Mouse (Mus musculus) gastrocnemius, adult 8-10 months (tissue): ENCODE data around the gene Dusp9. TPM values are rescaled to one million over a fixed set of nuclear protein-coding genes. Genes with fewer than 3 reads are reported as not detected.
A peak's percentile ranks its signal among the peaks of the same experiment; 100 is the strongest.

Experiments
- DNase-seq, 2 experiments: peaks; one replicate each; pipeline ENCODE4 v3.0.0; 2022; ENCODE audit warnings: low spot score in 2 of 2
- total RNA-seq, 4 experiments: library from RNA; stranded (reverse); gene quantifications; 2 replicates each; pipeline ENCODE4 v1.2.4; 2022

Dusp9 gene
- not detected for total RNA-seq

DNA sequence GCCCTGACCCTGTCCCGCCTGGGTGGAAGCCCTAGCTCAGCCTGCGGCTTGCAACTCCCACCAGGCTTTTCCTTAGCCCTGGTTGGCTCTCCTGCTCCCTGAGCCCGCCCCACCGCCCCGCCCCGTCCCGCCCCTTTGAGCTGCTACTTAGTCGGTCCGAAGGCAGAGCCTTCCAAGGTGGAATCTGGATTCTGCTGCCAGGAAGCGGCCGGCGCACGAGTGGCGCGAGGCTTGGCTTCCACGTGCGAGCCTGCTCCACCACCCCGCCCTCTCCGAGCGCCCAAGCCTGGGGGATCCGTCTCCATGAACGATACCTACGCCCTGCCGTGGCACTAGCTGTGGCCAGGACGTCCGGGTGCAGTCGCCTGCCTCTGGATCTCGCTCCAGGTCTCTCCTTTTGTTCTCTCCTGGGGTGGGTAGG, at the start of gene Dusp9:
Dusp9 (plus strand) TSS at position 165 of the 421 bp plus-strand sequence.
- DNase-seq, result no peak

- DNase-seq, result no peak
Observed at GRCm38 (mm10) chrX:73593212-73593611, 46.0 kb upstream of the Dusp9 start.

- DNase-seq, result no peak
Observed at GRCm38 (mm10) chrX:73594451-73595121, 44.6 kb upstream of the Dusp9 start.

GRCm38 (mm10) chrX:73595297-73595938, 43.8 kb upstream of the Dusp9 start:
- no peak for DNase-seq

- no peak for DNase-seq
Observed at GRCm38 (mm10) chrX:73601456-73601855, 37.8 kb upstream of the Dusp9 start.

DNA sequence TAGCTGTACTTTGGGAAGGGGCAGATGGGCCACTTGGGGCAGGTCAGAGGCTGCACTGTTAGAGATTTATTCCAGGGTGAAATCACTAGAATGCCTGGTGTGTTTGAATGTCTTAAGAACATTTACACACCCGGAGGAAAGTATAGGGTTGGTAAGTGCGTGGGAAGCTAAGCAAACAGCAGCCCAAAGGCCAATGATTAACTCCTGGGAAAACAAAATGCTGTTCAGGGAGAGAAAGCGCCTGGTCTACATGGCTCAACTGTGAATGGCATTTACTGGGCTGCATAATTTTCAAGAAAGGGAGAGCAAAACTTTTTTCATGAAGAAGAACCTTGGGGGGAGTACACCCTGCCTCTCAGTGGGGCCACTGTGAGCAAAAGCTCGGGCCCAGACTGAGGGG, 25.6 kb upstream of the Dusp9 start:
- DNase-seq, result no peak

DNA sequence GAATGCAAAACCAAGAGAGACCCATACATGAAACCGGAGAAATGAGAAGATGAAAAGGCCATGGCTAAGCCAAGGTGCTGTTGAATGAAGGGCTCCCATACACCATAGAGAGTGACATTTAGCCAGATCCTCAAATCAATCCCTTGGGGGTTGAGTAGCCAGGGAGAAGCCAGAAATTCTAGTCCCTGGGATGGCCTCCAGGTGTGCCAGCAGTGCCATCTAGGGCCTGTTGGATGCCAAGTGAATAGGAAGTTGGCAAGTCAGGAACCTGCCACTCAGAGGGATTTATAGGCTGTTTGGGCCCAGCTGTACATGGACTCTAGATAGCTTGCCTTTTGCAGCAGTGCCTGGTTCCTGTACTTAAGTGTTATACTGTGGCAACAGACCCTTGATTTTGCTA, 23.3 kb upstream of the Dusp9 start:
- DNase-seq, result peak; percentile 3 to 27

GRCm38 (mm10) chrX:73619401-73619800, 19.8 kb upstream of the Dusp9 start:
- no peak for DNase-seq

DNA sequence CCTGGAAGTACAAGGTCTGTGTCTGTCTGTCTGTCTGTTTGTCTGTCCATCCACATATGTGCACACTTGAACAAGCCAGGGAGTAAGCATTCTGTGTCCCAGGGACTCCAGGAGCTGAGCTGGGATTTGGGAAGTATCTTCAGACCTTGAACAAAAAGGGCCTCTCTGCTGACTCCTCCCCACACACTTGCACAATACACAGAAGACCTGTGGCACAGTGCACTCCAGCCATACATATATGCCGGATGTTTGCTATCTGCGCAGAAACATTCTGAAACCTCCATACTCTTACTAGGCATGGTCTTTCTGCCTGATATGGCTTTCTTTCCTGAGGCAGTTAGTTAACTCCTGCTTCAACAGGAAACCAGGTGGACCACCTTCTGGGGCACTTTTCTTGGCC, 19.3 kb upstream of the Dusp9 start:
- DNase-seq, result no peak

DNA sequence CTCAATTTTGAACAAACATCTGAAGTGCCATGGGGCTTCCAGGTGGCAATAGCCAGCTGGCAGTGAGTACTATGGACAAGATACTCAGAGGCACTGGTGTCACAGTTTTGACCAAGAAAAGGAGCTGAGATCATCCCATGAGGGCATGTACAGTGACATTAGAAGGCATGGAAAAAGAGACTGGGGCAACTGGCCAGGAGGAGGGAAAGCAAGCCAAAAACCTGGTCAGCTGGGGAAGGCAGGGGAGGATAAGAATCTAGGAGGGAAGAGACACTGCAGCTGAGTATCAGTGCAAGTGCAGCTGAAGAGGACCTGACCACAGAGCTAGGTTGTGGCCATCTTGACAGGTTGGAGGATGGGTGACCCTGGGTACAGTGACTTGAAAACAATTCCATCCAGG, 12.2 kb upstream of the Dusp9 start:
- DNase-seq, result no peak

- DNase-seq, result no peak
Observed at GRCm38 (mm10) chrX:73635425-73635824, 3.8 kb upstream of the Dusp9 start.

GRCm38 (mm10) chrX:73637415-73637814, 1.8 kb upstream of the Dusp9 start:
- no peak for DNase-seq

GRCm38 (mm10) chrX:73639901-73640469, 766 bp downstream of the Dusp9 start:
- no peak for DNase-seq

- no peak for DNase-seq
Observed at GRCm38 (mm10) chrX:73645121-73645520, 5.9 kb downstream of the Dusp9 start.

GRCm38 (mm10) chrX:73650869-73651268, 11.7 kb downstream of the Dusp9 start:
- no peak for DNase-seq

DNA sequence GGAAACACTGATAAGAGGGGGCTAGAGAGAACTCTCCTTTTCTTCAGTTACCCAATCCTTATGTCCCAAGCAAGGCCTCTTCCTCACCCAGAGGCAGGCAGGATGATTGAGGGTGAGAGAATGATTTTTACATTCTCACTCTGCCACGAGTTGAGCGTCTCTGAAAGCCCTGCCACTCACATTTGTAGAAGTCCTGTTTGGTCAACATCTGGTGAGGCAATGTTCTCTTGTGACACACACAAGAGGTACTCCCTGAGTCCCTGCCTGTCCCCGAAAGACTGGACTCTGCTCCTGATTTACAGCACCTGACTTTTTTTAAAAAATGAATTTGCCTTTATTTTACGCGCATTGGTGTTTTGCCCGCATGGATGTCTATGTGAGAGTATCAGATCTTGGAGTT, 14.2 kb downstream of the Dusp9 start:
- no peak for DNase-seq

DNA sequence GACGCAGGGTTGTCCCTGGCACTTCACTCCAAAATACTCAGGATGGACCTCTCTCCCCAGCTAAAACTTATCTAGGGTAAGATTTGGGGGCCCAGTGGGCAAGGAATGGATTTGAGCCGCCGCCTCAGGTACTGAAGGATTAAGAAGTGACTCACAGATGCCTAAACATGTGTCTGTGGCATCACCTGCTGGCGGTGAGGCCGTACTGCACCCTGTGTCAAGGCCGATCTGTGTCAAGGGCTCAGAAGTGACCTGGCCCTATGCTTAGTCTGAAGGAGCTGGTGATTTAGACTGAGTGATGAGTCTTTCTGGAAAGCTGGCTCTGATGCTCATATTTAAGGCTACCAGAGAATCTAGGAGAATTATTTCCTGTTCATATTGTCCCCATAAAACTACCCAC, 15.0 kb downstream of the Dusp9 start:
- DNase-seq, result peak in 1 of 2 experiments; percentile 54

DNA sequence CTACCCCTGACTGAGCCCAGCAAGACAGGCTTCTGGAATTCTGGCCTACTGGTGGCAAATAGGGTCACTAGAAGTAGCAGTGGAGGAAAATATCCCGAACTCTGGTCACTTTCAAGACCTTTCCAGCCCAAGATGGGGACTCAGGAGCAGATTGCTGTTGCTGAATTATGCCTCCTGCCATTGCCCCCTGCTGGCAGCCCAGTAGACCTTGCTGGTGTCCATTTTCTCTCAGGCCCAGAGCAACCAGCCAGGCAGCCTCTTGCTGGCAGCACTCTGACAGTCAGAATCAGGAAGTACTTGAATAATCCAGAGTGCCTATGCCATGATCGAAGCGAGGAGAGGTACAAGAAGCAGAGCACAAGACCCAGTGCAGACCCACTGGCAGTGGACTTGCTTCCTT, 16.3 kb downstream of the Dusp9 start:
- DNase-seq, result no peak

DNA sequence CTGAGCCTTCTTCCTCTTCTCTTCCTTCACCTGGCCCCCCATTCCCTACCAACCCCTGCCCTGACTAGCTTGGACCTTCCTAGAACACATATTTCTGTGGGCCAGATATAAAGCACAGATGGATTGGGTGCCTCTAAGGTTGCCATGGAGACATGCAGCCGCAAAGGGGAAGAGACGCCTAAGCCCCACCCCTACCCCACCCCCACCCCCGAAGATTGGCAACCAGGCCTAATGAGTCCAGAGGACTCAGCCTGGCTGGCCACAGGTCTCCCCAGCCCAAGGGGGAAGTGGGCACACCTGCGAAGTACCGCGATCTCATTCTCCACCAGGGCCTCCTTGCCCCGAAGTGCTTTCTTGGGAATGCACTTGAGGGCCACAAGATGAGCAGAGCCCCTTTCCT, 19.2 kb downstream of the Dusp9 start:
- DNase-seq, result no peak

GRCm38 (mm10) chrX:73658936-73659574, 19.8 kb downstream of the Dusp9 start:
- no peak for DNase-seq

GRCm38 (mm10) chrX:73659575-73660283, 20.5 kb downstream of the Dusp9 start, which contains the start of gene Pnck:
Pnck (minus strand) TSS chrX:73660117.
- no peak for DNase-seq

DNA sequence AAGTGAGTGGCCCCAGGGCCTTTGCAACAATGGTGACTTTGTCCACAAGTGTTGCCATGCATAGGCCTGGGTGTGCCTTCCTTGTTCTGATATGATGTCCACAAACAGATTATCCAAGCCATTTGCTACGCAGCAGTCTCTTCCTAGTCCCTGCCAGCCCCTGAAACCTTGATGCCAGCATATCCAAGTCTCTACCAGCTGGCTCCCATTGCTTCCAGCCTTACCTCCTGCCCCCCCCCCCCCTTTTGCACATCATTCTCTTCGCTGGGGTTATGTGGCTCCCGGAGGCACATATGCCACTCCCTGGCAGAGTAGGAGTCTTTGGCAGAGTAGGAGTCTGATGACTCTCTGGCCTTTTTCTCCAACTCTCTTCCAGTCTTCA, 21.1 kb downstream of the Dusp9 start:
- DNase-seq, result no peak
